Mouse (Mus musculus) embryonic facial prominence, embryonic 12.5 days (tissue): ENCODE data around the gene Pklr. TPM values are rescaled to one million over a fixed set of nuclear protein-coding genes. Genes with fewer than 3 reads are reported as not detected.

ENCODE experiments used
- ATAC-seq: fragments of 200-750 bp; cut with Nextera tagmentation; 2 replicates; pipeline ENCODE4 v1.8.0; 2017; ENCODE audit not compliant: insufficient number of reproducible peaks, insufficient read depth, low FRiP score, low TSS enrichment
- H3K27ac ChIP-seq: fragments of 300-500 bp; sonication (generic); 2 replicates; pipeline ENCODE4 v1.5.1; 2016; ENCODE audit warnings: mild to moderate bottlenecking
- H3K27me3 ChIP-seq: fragments of 300-500 bp; sonication (generic); 2 replicates; pipeline ENCODE4 v1.6.1; 2016; ENCODE audit warnings: mild to moderate bottlenecking, moderate library complexity
- H3K36me3 ChIP-seq: fragments of 300-500 bp; sonication (generic); 2 replicates; pipeline ENCODE4 v1.6.1; 2016; ENCODE audit warnings: mild to moderate bottlenecking
- H3K4me1 ChIP-seq: fragments of 300-500 bp; sonication (generic); 2 replicates; pipeline ENCODE4 v1.6.1; 2016
- H3K4me2 ChIP-seq: fragments of 300-500 bp; sonication (generic); replicated peaks from 2 replicates; pipeline ENCODE4 v1.6.1; 2016; ENCODE audit warnings: mild to moderate bottlenecking, moderate library complexity
- H3K4me3 ChIP-seq: fragments of 300-500 bp; sonication (generic); 2 replicates; pipeline ENCODE4 v1.5.1; 2016; ENCODE audit warnings: mild to moderate bottlenecking
- H3K9ac ChIP-seq: fragments of 300-500 bp; sonication (generic); 2 replicates; pipeline ENCODE4 v1.6.1; 2016; ENCODE audit warnings: mild to moderate bottlenecking, moderate library complexity
- H3K9me3 ChIP-seq: fragments of 300-500 bp; sonication (generic); 2 replicates; pipeline ENCODE4 v1.6.1; 2016; ENCODE audit warnings: mild to moderate bottlenecking, moderate library complexity
- WGBS: fragments of 180-500 bp; shearing (Covaris S2); methylation state at CpG from one replicate; pipeline ENCODE4 v1.1.7; 2016; 5-methylcytosine and 5-hydroxymethylcytosine counted together
- polyA plus RNA-seq: library from polyadenylated mRNA; unstranded; fragments of >200 nt; fragmentation: Nextera tagmentation; extraction: Ambion mirVana; gene quantifications from 2 replicates; pipeline ENCODE4 v1.2.1, GENCODE M21; 2016

Gene Pklr
- 0.27 and 1.0 TPM in 2 replicates for polyA plus RNA-seq

- H3K9me3 ChIP-seq, result no peaks in the 10 kb centered on the region
- no peak within 1 kb of the TSS for H3K4me2 ChIP-seq
- H3K4me3 ChIP-seq, result no peak within 1 kb of the TSS
- no peak within 1 kb of the TSS for H3K27ac ChIP-seq
- no peaks in the 10 kb centered on the region for H3K36me3 ChIP-seq
- peaks cover 9% of the 10 kb centered on the region; the same call in 1 of the 2 replicates for H3K27me3 ChIP-seq
- WGBS, result 55% methylated on average over 3 of the region's 3 CpGs
- H3K9ac ChIP-seq, result no peak within 1 kb of the TSS
- H3K4me1 ChIP-seq, result peaks cover 6% of the 10 kb centered on the region; the same call in 1 of the 2 replicates
- ATAC-seq, result no peak
These were observed at the start of gene Pklr for GRCm38 (mm10) chr3:89135958-89136357. Pklr (plus strand) TSS chr3:89136142.

- H3K27ac ChIP-seq, result no peak overlapping the region
These were observed 48.4 kb upstream of the Pklr start for GRCm38 (mm10) chr3:89087338-89088110.

GRCm38 (mm10) chr3:89088974-89089373 is 47.0 kb upstream of the Pklr start:
- Histone ChIP-seq H3K36me3 (peaks cover 17% of the 10 kb centered on the region), H3K9ac (0 out of 2 replicates have a peak overlapping the region, but pooled peaks have one; percentile 72), H3K4me1 (peaks cover 35% of the 10 kb centered on the region), H3K4me3 (peak overlapping the region; percentile 65), H3K27me3 (peaks cover 23% of the 10 kb centered on the region), H3K27ac (no peak overlapping the region), H3K9me3 (no peaks in the 10 kb centered on the region), H3K4me2 (peak overlapping the region; percentile 100)
- no peak for ATAC-seq
- 60% methylated on average over 14 of the region's 14 CpGs for WGBS

More at GRCm38 (mm10) chr3:89087338-89088110, 48.4 kb upstream of the Pklr start:
- 25% methylated on average over 21 of the region's 21 CpGs for WGBS
- Histone ChIP-seq H3K36me3 (peaks cover 17% of the 10 kb centered on the region), H3K4me3 (0 out of 2 replicates have a peak overlapping the region, but pooled peaks have one; percentile 6), H3K9ac (0 out of 2 replicates have a peak overlapping the region, but pooled peaks have one; percentile 30), H3K4me2 (peak overlapping the region; percentile 37), H3K27me3 (peaks cover 20% of the 10 kb centered on the region), H3K4me1 (peaks cover 31% of the 10 kb centered on the region), H3K9me3 (no peaks in the 10 kb centered on the region)
- no peak for ATAC-seq

- Histone ChIP-seq H3K36me3 (peaks cover 20% of the 10 kb centered on the region), H3K4me2 (peak overlapping the region; percentile 100), H3K27ac (peak overlapping the region; percentile 78), H3K9ac (peak overlapping the region; percentile 72), H3K4me1 (peaks cover 35% of the 10 kb centered on the region), H3K4me3 (peak overlapping the region; percentile 65), H3K27me3 (peaks cover 23% of the 10 kb centered on the region), H3K9me3 (no peaks in the 10 kb centered on the region)
- peak; percentile 55; the same call in 1 of the 2 replicates for ATAC-seq
- under 1% methylated on average over 40 of the region's 40 CpGs for WGBS
These were observed 45.9 kb upstream of the Pklr start for GRCm38 (mm10) chr3:89089882-89090591.

GRCm38 (mm10) chr3:89090694-89091655 is 45.0 kb upstream of the Pklr start:
- Histone ChIP-seq H3K36me3 (peaks cover 29% of the 10 kb centered on the region), H3K9ac (peak overlapping the region; percentile 72), H3K27me3 (peaks cover 23% of the 10 kb centered on the region), H3K4me1 (peaks cover 35% of the 10 kb centered on the region), H3K27ac (peak overlapping the region; percentile 78), H3K4me2 (peak overlapping the region; percentile 100), H3K4me3 (peak overlapping the region; percentile 65), H3K9me3 (no peaks in the 10 kb centered on the region)
- under 1% methylated on average over 70 of the region's 74 CpGs for WGBS
- ATAC-seq, result peak; percentile 67

- Histone ChIP-seq H3K27ac (no peak overlapping the region), H3K4me3 (peak overlapping the region; percentile 65), H3K36me3 (peaks cover 39% of the 10 kb centered on the region), H3K4me1 (peaks cover 31% of the 10 kb centered on the region), H3K9ac (peak overlapping the region; percentile 72; the same call in 1 of the 2 replicates), H3K9me3 (no peaks in the 10 kb centered on the region), H3K4me2 (peak overlapping the region; percentile 100), H3K27me3 (peaks cover 23% of the 10 kb centered on the region)
- 7% methylated on average over 20 of the region's 20 CpGs for WGBS
- ATAC-seq, result no peak
These were observed 44.0 kb upstream of the Pklr start for GRCm38 (mm10) chr3:89091811-89092508.

GRCm38 (mm10) chr3:89092509-89093090 is 43.3 kb upstream of the Pklr start:
- peak overlapping the region; percentile 65 for H3K4me3 ChIP-seq
- 18% methylated on average over 11 of the region's 11 CpGs for WGBS
- peaks cover 23% of the 10 kb centered on the region for H3K27me3 ChIP-seq
- H3K4me1 ChIP-seq, result peaks cover 29% of the 10 kb centered on the region
- ATAC-seq, result no peak
- no peak overlapping the region; the same call in 1 of the 2 replicates for H3K27ac ChIP-seq
- peak overlapping the region; percentile 100 for H3K4me2 ChIP-seq
- H3K9ac ChIP-seq, result peak overlapping the region; percentile 72
- no peaks in the 10 kb centered on the region for H3K9me3 ChIP-seq
- H3K36me3 ChIP-seq, result peaks cover 43% of the 10 kb centered on the region

- H3K9me3 ChIP-seq, result no peaks in the 10 kb centered on the region
- 0 out of 2 replicates have a peak, but pooled peaks have one; percentile 24 for ATAC-seq
- peak within 1 kb of the TSS; percentile 100 for H3K4me2 ChIP-seq
- H3K27me3 ChIP-seq, result peaks cover 20% of the 10 kb centered on the region
- peaks cover 47% of the 10 kb centered on the region for H3K36me3 ChIP-seq
- peak within 1 kb of the TSS; percentile 72 for H3K9ac ChIP-seq
- WGBS, result 2% methylated on average over 18 of the region's 18 CpGs
- peaks cover 23% of the 10 kb centered on the region for H3K4me1 ChIP-seq
- peak within 1 kb of the TSS; percentile 65 for H3K4me3 ChIP-seq
- H3K27ac ChIP-seq, result no peak within 1 kb of the TSS; the same call in 1 of the 2 replicates
These were observed 42.8 kb upstream of the Pklr start, which contains the start of gene Rusc1 for GRCm38 (mm10) chr3:89093175-89093574. Rusc1 (minus strand) TSS chr3:89093311.

GRCm38 (mm10) chr3:89094021-89094420 is 41.9 kb upstream of the Pklr start:
- Histone ChIP-seq H3K9me3 (no peaks in the 10 kb centered on the region), H3K9ac (no peak overlapping the region), H3K4me1 (peaks cover 18% of the 10 kb centered on the region), H3K27me3 (peaks cover 15% of the 10 kb centered on the region), H3K27ac (no peak overlapping the region), H3K4me2 (no peak overlapping the region), H3K36me3 (peaks cover 48% of the 10 kb centered on the region), H3K4me3 (no peak overlapping the region)
- WGBS, result 87% methylated on average over 10 of the region's 10 CpGs
- ATAC-seq, result no peak

- Histone ChIP-seq H3K9me3 (no peaks in the 10 kb centered on the region), H3K4me3 (peak within 1 kb of the TSS; percentile 76), H3K36me3 (peaks cover 35% of the 10 kb centered on the region), H3K27me3 (no peaks in the 10 kb centered on the region), H3K4me1 (peaks cover 22% of the 10 kb centered on the region), H3K9ac (peak within 1 kb of the TSS; percentile 72), H3K27ac (peak within 1 kb of the TSS; percentile 68; the same call in 1 of the 2 replicates), H3K4me2 (peak within 1 kb of the TSS; percentile 92)
- ATAC-seq, result no peak
- 48% methylated on average over 7 of the region's 7 CpGs for WGBS
These were observed 35.1 kb upstream of the Pklr start, which contains the start of gene Gm43738 for GRCm38 (mm10) chr3:89100811-89101210. Gm43738 (minus strand) TSS chr3:89101099.
